Mouse (Mus musculus) NIH3T3 (cell line): Measurements from ENCODE around the gene Taar8b.
"Not testable (repeated sequence)": the region's sequence is repeated elsewhere in the genome, so short reads cannot be mapped to it uniquely, and the experiment has no call there.

ENCODE experiments used
- DNase-seq: peaks from one replicate; pipeline ENCODE4 v3.0.0-alpha.2; 2012; ENCODE audit warnings: low read depth

The Taar8b gene

DNA sequence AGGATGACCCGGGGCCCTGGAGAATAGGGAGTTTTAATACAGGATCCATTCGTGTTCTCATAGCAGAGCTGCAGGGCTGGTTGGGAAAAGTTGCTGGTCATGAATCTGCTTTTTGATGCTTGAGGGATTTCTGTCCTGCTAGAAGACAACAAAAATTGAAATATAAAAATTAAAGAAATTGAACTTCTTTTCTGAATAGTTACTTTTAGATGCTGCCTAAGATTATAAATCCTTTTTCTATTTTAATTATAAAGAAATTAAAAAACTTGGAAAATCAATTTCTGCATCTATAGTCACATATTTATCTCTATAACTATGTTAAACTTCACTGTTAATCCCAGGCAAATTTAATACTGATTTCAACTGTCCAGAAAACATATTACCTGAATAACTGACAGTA is at the start of gene Taar8b:
Gene Taar8b, minus strand, starts transcription at position 101 of the 400 bp plus-strand sequence.
- no peak for DNase-seq

DNA sequence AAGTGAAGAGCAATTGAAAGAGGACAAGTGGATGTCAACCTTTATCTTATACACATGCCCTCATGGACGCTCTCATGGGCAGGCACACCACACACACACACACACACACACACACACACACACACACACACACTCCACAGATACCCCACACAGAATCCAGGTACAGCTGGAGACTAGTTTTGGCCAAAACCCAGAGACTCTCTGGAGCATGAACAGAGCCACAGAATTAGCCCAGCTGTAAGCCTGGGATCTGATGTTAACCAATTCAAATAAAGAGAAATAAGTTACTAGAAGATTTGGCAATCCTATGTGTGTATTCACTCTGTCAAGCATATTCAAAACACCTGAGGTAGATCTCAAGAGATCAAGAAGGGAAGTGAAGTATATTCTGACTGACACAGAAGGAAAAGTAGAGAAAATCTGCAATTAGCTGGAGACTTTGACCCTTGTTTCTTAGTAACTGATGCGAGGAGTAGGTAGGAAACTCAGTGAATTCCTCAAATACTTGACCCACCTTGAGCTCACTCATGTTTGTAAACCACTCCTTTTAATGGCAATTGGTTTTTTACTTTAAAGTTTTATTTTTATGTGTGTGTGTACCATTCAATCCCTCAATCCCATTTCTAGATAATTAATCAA is 46.6 kb upstream of the Taar8b start:
- DNase-seq: no peak

DNA sequence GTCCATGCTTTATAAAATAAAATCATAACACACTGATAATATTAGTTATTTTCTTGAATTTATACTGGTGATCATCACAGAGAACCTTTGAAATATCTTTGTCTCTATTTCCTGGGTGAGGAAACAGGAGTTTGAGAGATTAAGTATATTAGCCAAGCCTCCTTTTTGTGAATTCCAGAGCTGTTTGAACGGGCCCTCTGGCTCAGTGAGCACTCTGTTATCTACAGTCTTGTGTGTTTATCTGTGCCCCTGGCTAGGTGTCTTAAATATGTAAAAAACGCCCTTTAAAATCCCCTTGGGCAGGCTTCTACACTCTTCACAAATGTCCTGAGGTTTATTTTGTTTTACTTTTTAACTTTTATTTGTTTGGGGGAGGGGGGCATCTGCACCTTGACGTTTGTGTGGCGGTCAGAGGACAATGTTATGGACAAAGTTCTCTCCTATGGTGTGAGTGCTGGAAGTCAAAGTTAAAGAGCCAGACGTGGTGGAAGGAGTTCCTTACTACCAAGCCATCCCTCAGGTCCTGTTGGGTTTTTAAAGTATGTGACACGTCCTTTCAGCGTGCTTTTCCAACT is 42.1 kb upstream of the Taar8b start:
- no peak for DNase-seq

DNA sequence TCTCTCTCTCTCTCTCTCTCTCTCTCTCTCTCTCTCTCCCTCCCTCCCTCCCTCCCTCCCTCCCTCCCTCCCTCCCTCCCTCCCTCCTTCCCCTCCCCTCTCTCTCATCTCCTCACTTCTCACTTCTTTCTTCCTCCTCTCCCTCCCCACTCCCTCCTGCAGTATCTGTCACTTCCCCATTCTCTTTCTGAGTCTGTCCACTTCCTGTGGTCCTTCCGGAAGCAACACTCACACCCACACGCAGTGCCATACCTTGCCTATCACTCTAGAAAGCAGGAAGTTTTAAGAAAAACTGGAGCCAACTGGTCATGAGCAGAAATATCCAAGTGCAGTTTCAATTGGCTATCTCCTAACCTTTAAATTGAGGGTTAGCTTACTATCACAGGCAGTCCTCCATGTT is 41.0 kb upstream of the Taar8b start:
- DNase-seq: no peak

DNA sequence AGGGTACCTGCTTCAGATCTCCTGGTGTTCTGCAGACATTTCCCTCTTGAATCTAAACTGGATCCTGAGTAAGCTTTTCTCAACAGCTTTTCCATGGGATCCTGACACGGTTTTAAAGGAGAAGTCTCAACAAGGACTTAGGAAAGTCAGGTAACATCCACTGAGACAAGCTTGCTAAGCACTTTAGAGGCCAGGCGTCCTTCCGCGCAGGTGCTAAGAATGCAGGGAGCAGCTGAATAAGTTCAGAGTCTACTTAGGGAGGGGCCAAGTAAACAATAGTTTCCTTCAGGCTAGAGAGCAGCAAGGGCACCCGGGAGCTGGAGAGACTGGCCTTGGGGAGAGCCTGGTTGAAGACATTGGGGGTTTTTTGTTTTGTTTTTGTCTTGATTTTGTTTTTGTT is 40.2 kb upstream of the Taar8b start:
- peak; percentile 16 for DNase-seq

DNA sequence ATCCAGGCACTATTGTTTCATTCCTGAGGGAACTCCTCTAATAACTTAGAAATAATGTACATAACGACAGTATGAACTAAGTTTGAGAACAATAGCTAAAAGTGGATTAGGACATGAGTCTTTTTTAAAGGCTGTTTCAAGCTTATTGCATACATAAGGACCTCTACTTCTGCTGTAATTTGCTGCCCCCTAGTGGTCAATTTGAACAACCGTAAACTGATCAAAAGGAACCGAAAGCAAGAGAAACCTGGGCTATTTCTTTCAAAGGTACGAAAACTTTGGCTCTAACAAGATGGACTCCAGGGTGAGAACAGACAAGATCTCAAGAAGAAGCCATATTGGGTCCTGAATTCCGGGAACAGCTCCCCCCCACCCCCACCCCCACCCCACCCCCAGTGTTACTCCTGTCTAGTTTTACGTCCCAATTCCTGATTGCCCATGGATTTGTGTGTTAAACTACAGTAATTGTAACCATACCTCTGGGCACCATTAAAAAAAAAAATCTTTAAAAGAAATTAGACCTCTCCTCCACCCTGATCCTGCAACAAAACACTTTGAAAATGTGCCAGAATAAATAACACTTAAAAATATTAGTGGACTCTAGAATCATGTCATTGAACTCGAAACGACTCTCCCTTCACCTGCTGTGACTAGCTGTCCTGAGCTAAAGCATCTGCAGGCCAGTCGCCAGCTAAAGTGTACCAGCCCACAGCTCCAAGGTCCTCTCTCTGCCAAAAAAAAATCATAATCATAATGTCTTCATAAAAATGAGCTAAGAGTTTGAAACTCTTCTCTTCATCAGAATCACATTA is 39.6 kb upstream of the Taar8b start:
- peak; percentile 85 for DNase-seq

DNA sequence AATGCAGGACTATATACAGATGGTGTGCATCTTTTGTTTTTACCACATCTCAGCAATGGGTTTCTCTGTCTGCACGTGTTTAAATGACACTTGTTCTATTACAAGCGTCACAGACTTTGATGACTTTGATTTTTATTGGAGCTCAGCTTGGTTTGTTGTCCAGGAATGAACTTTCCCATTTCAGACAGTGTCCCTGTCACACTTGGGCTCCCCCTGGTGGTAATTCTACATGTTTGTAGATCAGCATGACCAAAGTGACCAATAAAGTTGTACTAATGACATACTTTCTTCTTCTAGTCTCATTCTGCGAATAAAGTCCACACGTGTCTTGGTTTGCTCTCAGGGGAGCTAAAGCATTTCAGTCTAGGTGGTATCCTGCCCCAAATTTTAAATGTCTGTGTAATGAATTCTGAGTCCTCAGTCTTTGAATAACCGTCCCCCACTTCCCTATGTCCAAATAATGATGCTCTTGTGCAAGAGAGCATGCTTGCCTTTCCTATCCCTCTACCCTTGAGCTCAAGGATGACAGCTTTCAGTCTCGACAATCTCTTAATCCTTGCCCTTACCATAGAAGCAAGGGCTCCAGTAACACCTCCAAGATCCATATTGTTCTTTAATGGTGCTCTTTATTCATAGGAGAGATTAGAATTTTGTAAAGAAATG is 19.2 kb upstream of the Taar8b start:
- peak; percentile 79 for DNase-seq

DNA sequence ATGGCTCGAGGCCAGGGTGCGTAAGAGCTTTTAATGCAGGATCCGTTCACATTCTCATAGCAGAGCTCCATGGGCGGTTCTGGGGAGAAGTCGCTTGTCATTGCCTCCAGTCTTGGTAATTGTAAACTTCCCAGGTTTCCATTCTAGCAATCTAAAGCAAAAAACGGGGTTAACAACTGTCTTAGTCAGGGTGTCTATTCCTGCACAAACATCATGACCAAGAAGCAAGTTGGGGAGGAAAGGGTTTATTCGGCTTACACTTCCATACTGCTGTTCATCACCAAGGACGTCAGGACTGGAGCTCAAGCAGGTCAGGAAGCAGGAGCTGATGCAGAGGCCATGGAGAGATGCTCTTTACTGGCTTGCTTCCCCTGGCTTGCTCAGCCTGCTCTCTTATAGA is 17.3 kb upstream of the Taar8b start, which contains the start of gene Taar9:
Gene Taar9, minus strand, starts transcription at position 101 of the 400 bp plus-strand sequence.
- DNase-seq: not testable (repeated sequence)

DNA sequence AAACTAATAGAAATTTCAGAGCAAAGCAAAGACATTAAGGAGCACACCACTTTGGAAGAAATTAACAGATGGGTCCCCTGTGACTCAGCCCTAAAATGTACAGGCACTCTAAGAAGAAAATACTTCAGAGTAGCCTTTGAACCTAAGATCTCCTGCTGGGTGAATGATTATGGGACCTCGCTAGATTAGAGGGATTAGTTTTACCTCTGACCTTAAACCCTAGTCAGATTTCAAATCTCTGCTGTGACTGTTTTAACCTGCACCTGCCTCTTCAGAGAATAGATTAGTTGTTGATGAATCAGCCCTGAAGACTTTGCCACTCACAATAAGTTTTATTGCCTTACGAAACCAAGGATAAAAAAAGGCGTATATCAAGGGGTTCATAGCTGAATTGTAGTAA is 16.1 kb upstream of the Taar8b start:
- DNase-seq: no peak

DNA sequence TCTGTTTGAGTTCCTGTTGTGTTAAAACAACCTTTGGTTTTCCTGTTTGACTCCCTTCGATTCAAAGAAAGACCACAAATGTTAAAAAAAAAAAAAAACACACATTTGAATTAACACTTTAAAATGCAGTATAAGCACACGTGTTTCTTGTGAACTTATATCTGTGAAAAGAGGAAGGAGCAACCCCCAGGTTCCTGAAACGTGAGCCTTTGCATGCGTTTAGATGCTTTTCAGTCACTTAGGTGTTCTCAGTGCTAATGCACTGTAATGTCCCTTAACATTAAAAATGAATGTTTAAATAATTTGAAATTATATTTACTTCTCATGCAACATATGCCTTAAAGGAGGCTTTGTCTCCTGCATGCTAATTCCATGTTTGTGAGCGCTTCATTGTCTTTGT is 15.7 kb upstream of the Taar8b start:
- no peak for DNase-seq

DNA sequence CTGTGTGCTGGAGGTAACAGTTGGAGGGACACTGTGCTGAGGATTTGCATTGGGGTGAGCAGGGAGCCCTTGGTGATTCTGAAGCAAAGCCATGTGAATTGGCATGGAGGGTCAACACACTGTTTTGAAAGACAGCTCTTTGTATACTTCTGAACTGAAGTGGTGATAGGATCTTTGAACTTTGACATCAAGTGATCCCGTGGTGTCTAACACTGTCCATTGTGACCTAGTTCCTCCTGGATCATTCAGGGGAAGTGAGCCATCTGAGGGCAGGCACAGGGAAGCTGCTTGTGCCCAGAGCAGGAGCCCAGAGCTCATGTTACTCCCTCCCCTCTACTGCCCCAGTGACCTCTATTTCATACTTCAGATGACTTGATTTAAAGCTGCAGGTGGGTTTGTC is 11.2 kb upstream of the Taar8b start:
- not testable (repeated sequence) for DNase-seq

DNA sequence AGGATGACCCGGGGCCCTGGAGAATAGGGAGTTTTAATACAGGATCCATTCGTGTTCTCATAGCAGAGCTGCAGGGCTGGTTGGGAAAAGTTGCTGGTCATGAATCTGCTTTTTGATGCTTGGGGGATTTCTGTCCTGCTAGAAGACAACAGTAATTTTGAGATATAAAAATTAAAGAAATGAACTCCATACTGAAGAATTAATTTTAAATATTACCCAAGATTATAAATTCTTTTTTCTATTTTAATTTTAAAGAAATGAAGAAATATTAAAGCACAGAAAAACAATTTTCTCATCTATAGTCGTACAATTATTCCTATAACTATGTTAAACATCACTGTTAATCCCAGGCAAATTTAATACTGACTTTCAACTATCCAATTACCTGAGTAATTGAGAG is 9.7 kb upstream of the Taar8b start, which contains the start of gene Taar8c:
Gene Taar8c, minus strand, starts transcription at position 101 of the 400 bp plus-strand sequence.
- not testable (repeated sequence) for DNase-seq

DNA sequence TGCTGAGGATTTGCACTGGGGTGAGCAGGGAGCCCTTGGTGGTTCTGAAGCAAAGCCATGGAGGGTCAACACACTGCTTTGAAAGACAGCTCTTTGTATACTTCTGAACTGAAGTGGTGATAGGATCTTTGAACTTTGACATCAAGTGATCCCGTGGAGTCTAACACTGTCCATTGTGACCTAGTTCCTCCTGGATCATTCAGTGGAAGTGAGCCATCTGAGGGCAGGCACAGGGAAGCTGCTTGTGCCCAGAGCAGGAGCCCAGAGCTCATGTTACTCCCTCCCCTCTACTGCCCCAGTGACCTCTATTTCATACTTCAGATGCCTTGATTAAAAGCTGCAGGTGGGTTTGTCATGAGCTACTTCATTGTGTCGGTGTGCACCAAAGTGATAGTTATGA is 4.9 kb upstream of the Taar8b start:
- not testable (repeated sequence) for DNase-seq

DNA sequence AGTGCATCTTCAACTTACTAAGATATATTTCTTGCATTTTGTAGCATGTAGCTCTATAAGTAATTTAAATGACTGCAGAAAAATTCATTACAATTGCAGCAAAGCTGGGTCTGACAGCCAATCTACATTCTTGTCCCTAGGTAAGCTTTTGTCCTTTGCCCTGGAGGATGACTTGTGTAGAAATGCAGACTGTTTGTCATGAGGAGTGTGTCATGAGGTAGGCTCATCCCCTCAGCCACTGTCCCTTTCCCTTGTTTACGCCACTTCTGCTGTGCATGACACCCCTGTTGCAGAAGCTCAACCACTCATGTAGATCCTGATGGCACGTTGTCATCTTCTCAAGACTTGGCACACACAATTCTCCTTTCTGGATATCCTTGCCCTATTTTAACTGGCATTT is 4.9 kb downstream of the Taar8b start:
- DNase-seq: no peak

DNA sequence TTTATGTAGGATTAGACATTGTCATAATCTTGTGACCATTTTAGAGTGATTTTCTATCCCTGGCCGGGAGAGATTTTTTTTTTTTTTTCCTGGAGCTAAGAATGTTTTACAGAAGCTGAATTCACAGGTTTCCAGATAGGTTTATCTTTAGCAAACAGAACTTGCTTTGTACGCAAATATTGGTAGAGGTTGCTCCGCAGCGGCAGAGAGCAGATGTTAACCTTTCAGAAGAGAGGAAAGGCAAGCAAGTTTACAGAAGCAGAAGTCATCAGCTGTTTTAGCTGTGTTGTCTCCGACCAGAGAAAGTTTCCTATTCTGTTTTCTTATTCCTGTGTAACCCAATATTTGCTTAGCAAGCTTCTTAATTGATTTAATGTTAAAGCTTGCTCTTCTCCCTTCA is 5.5 kb downstream of the Taar8b start:
- DNase-seq: no peak

DNA sequence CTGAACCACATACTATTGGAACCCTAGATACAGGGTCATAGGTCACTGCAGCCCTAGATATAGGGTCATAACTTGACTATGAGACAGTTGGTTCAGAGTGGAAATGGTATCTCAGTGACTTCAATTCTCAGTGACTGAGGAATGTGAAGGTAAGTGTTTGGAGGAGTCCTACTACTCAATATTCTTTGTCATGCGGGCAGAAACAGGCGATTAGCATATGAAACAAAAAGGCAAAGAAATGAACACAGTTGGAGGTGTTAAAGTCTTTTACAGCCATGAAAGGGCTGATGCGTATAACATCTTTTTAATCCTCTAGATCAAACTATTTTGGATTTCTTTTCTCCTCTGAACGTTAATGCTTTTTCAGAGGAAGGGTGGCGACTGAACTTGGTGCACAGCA is 6.2 kb downstream of the Taar8b start:
- DNase-seq: no peak

DNA sequence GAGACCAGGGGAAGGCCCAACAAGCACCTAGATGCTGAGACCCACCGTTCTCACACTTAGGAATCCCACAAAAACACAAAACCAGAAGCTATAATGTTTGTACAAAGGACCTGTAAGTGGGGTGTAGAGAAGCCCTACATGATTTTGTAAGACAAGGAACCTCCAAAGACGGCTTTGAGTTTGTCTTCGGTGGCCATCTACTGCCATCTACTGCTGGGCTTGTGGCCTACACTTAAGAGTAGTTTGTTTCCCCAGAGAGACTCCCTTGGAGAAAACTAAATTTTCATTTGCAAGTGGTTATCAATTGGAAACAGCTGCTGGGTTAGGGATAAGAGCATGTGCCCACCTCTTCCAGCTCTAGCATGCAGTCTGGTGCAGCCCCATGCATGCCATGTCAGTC is 11.9 kb downstream of the Taar8b start:
- peak; percentile 74 for DNase-seq

DNA sequence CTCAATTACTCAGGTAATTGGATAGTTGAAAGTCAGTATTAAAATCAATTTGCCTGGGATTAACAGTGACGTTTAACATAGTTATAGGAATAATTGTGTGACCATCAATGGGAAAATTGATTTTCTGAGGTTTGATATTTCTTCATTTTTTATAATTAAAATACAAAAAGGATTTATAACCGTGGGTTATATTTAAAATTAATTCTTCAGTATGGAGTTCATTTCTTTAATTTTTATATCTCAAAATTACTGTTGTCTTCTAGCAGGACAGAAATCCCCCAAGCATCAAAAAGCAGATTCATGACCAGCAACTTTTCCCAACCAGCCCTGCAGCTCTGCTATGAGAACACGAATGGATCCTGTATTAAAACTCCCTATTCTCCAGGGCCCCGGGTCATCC is 15.9 kb downstream of the Taar8b start, which contains the start of gene Taar8a:
Gene Taar8a, plus strand, starts transcription at position 301 of the 400 bp plus-strand sequence.
- not testable (repeated sequence) for DNase-seq

DNA sequence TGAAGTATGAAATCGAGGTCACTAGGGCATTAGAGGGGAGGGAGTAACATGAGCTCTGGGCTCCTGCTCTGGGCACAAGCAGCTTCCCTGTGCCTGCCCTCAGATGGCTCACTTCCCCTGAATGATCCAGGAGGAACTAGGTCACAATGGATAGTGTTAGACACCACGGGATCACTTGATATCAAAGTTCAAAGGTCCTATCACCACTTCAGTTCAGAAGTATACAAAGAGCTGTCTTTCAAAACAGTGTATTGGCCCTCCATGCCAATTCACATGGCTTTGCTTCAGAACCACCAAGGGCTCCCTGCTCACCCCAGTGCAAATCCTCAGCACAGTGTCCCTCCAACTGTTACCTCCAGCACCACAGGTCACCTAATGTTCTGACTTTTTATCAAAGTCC is 17.3 kb downstream of the Taar8b start:
- not testable (repeated sequence) for DNase-seq

DNA sequence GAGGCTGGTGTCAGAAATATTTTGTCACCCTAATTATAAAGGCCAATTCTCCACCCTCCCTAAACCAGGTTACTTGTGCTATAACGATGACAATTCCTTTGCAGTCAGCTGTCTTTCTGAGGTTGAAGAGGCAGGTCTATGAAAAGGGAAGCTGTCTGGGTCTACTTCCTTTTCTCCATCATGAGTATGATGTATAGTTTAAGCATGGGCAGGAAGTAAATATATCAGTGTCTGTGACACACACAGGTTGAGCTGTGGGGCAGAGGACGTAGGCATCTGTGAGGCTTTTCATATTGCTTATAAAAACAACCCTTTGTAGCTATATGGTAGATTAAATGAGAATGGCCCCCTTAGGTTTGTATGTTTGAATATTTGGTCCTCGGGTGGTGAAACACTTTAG is 33.1 kb downstream of the Taar8b start:
- no peak for DNase-seq

DNA sequence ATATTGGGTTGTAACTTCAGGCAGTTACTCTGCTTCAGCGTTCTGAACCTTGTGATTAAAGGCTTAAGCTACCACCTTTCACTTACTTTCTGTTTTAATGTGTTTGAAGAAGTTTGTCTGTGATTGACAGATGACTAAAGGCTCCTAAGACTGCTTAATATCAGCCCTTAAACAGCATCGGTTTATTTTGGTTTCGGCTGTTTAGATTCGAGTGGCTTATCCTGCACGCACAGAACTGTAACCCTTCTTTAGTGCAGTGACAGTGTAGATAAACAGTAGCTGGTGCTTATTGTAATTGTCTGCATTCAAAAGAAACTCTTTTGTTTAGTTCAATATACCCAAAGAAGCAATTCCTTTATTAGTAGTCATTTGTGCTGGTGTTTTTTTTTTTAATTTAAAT is 40.1 kb downstream of the Taar8b start:
- DNase-seq: no peak

DNA sequence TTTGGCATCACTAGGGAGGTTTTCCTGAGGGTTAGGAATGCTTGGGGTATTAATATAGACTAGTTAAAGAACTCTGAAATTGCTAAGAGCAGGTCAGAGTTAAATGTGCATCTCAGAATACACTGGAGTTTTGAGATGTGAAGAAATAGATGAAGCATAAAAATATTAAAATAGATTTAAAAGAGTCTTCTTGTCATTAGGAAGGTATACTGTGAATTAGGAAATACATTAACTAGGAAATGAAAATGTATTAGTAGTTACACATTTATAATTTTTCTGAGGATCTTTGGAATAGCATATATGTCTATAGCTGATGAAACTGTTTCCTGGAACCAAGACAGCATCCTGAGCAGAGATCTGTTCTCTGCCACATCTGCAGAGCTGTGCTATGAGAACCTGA is 42.9 kb downstream of the Taar8b start, which contains the start of gene Taar7f:
Gene Taar7f, plus strand, starts transcription at position 301 of the 400 bp plus-strand sequence.
- no peak for DNase-seq
